Mouse (Mus musculus) spleen, adult 2 months (tissue): ENCODE measurements around the gene Col6a4.

Experiments
- CTCF ChIP-seq: fragments of 200-500 bp; IDR thresholded peaks from 2 replicates; pipeline ENCODE4 v1.5.1; 2011; ENCODE audit warnings: mild to moderate bottlenecking, inconsistent platforms; ENCODE audit not compliant: insufficient read depth, insufficient read length, insufficient replicate concordance; ENCODE audit errors: extremely low read depth
- POLR2A ChIP-seq: fragments of 200-500 bp; IDR thresholded peaks from 2 replicates; pipeline ENCODE4 v1.6.1; 2011; ENCODE audit warnings: low read depth, low read length, inconsistent platforms

GRCm38 (mm10) chr9:106141955-106142354 is 45.4 kb upstream of the Col6a4 start:
- TF ChIP-seq CTCF = no peak
- TF ChIP-seq POLR2A = no peak
